Mouse (Mus musculus) G1E (cell line): ENCODE measurements around the gene Slc2a1. TPM values are rescaled to one million over a fixed set of nuclear protein-coding genes. Genes with fewer than 3 reads are reported as not detected.

ENCODE experiments used
- ATAC-seq: 2 replicates; pipeline ENCODE4 v1.8.0; 2016; ENCODE audit warnings: mild to moderate bottlenecking; ENCODE audit not compliant: insufficient number of reproducible peaks, poor library complexity, low FRiP score, severe bottlenecking; ENCODE audit errors: extremely low read depth
- DNase-seq: peaks from one replicate; pipeline ENCODE4 v3.0.0; 2012; ENCODE audit warnings: low spot score
- H3K27me3 ChIP-seq: 2 replicates; pipeline ENCODE4 v1.6.1; 2012; ENCODE audit warnings: mild to moderate bottlenecking, low read length, inconsistent platforms; ENCODE audit not compliant: insufficient read depth
- H3K36me3 ChIP-seq: replicated peaks from 2 replicates; pipeline ENCODE3; 2012; ENCODE audit warnings: mild to moderate bottlenecking, inconsistent platforms
- H3K4me1 ChIP-seq: 2 replicates; pipeline ENCODE4 v1.6.1; 2012; ENCODE audit warnings: low read depth, low read length, inconsistent platforms, mixed read lengths; ENCODE audit not compliant: insufficient read depth
- H3K4me3 ChIP-seq: 2 replicates; pipeline ENCODE4 v1.5.1; 2012; ENCODE audit warnings: low read depth, mild to moderate bottlenecking, inconsistent platforms, low read length, moderate library complexity, mixed read lengths
- H3K9me3 ChIP-seq: replicated peaks from 2 replicates; pipeline ENCODE4 v1.6.1; 2012; ENCODE audit warnings: inconsistent platforms
- CTCF ChIP-seq: IDR thresholded peaks from 2 replicates; pipeline ENCODE4 v1.5.1; 2012; ENCODE audit warnings: low read depth, low read length, inconsistent platforms, mixed read lengths
- GATA1 ChIP-seq: IDR thresholded peaks from 2 replicates; pipeline ENCODE4 v1.6.1; 2012; ENCODE audit warnings: borderline replicate concordance, low read length, inconsistent platforms, mixed read lengths
- GATA2 ChIP-seq: IDR thresholded peaks from 2 replicates; pipeline ENCODE4 v1.6.1; 2012; ENCODE audit warnings: low read depth, low read length, inconsistent platforms, borderline replicate concordance
- POLR2AphosphoS5 ChIP-seq: IDR thresholded peaks from 2 replicates; pipeline ENCODE4 v1.6.1; 2012; ENCODE audit warnings: low read depth, low read length, inconsistent platforms; ENCODE audit not compliant: insufficient replicate concordance
- TAL1 ChIP-seq: conservative IDR thresholded peaks from 2 replicates; pipeline ENCODE4 v1.6.1; 2012; ENCODE audit warnings: low read depth, low read length, inconsistent platforms, mixed read lengths
- polyA plus RNA-seq: library from polyadenylated mRNA; stranded (reverse); fragments of >175 nt; gene quantifications from 2 replicates; pipeline ENCODE4 v1.2.3, GENCODE M21; 2012
- total RNA-seq, 2 experiments: library from RNA; stranded (forward) in 1 of 2; stranded (reverse) in 1 of 2; fragments of 200-1000 nt in 1 of 2; fragments of >200 nt in 1 of 2; fragmentation: Nextera tagmentation in 1 of 2; gene quantifications; 2 replicates each; pipeline ENCODE4 v1.2.3; 2014 to 2017

Slc2a1 gene
- total and polyA plus RNA-seq, 3 experiments = 85.2 to 173 (median 165) TPM

GRCm38 (mm10) chr4:119120095-119120494 lies 11.6 kb downstream of the Slc2a1 start:
- no peaks in the 10 kb centered on the region for H3K27me3 ChIP-seq
- peaks cover 99% of the 10 kb centered on the region for H3K4me1 ChIP-seq
- no peak overlapping the region for H3K4me3 ChIP-seq
- no peak for TF ChIP-seq CTCF
- no peak for TF ChIP-seq GATA1
- no peak for TF ChIP-seq TAL1
- no peak for TF ChIP-seq POLR2AphosphoS5
- no peak for TF ChIP-seq GATA2
- H3K9me3 ChIP-seq = no peaks in the 10 kb centered on the region
- ATAC-seq = no peak
- peaks cover 96% of the 10 kb centered on the region for H3K36me3 ChIP-seq
- no peak for DNase-seq

GRCm38 (mm10) chr4:119121249-119121648 lies 12.7 kb downstream of the Slc2a1 start:
- TF ChIP-seq GATA1 (no peak), TAL1 (no peak), CTCF (no peak)
- ATAC-seq = no peak
- H3K36me3 ChIP-seq = peaks cover 96% of the 10 kb centered on the region

GRCm38 (mm10) chr4:119124771-119125273 lies 16.3 kb downstream of the Slc2a1 start:
- no peaks in the 10 kb centered on the region for H3K9me3 ChIP-seq
- ATAC-seq = no peak
- peaks cover 100% of the 10 kb centered on the region for H3K36me3 ChIP-seq
- no peak overlapping the region for H3K4me3 ChIP-seq
- TF ChIP-seq GATA2 (no peak), CTCF (no peak), POLR2AphosphoS5 (no peak), TAL1 (no peak), GATA1 (no peak)
- peaks cover 90% of the 10 kb centered on the region for H3K4me1 ChIP-seq
- no peaks in the 10 kb centered on the region for H3K27me3 ChIP-seq
- DNase-seq = no peak

More at GRCm38 (mm10) chr4:119121249-119121648, 12.7 kb downstream of the Slc2a1 start:
- Histone ChIP-seq H3K9me3 (no peaks in the 10 kb centered on the region), H3K27me3 (no peaks in the 10 kb centered on the region), H3K4me1 (peaks cover 99% of the 10 kb centered on the region), H3K4me3 (no peak overlapping the region)
- no peak for DNase-seq

DNA sequence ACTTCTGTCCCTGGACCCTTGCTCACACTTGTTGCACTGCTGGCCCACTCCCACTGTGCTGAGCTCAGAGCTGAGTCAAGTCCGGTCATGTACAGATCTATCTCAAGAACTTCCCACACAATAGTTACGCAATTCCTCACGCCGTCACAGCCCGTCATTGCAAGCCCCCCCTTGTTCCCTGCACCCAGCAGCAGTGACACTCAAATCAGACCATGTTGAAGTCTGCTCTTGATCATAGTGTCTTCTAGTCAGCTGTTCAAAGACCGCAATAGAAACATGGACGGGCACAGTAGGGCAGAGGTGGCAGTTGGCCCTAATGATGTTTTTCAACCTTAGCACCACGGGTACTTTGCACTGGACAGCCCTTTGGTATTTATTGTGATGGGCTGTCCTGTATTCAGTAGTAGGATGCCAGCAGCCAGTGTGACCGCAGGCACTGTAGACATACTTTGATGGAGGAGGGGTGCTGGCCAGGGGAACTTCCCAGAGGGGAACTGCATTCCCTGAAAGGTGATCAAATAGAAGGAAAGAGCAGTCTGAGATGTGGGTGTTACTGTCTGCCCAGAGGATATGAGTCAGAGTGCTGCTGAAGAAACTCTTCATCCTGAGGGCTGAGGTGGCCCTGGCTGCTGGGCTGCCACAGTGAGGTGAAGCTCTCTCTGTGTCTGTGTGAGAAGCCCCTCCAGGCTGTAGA lies 17.2 kb downstream of the Slc2a1 start:
- Histone ChIP-seq H3K36me3 (peaks cover 100% of the 10 kb centered on the region), H3K4me1 (peaks cover 86% of the 10 kb centered on the region), H3K4me3 (no peak overlapping the region; the same call in 1 of the 2 replicates), H3K9me3 (no peaks in the 10 kb centered on the region), H3K27me3 (no peaks in the 10 kb centered on the region)
- no peak for TF ChIP-seq GATA1
- DNase-seq (no peak), ATAC-seq (no peak)

DNA sequence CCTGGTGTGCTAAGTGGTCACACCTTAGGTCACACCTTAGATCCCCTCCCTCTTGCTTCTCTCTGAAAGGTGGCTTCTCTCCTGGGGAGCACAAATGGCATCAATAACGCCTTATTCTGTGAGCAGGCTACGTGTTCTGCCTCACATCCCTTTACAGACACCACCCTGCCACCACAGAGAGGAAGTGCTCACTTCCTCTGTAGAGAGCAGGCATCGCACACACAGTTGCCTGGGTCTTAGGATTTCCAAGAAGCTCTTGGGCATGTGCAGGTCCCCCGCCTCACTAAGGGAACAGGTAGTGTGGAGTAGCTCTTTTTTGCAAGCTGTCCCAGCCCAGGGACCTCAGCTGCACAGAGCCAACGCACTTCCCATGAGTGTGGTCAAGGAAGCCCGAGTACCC lies 18.7 kb downstream of the Slc2a1 start:
- no peak overlapping the region; the same call in 1 of the 2 replicates for H3K4me3 ChIP-seq
- DNase-seq (peak; percentile 42), ATAC-seq (peak; percentile 82)
- peaks cover 100% of the 10 kb centered on the region for H3K36me3 ChIP-seq
- peaks cover 84% of the 10 kb centered on the region for H3K4me1 ChIP-seq
- no peaks in the 10 kb centered on the region for H3K27me3 ChIP-seq
- TF ChIP-seq CTCF = no peak
- no peak for TF ChIP-seq GATA2
- TF ChIP-seq TAL1 = no peak
- TF ChIP-seq POLR2AphosphoS5 = no peak
- TF ChIP-seq GATA1 = no peak
- H3K9me3 ChIP-seq = no peaks in the 10 kb centered on the region

GRCm38 (mm10) chr4:119128547-119128946 lies 20.0 kb downstream of the Slc2a1 start:
- no peak overlapping the region for H3K4me3 ChIP-seq
- no peak for ATAC-seq
- no peak for DNase-seq
- no peak for TF ChIP-seq POLR2AphosphoS5
- no peak for TF ChIP-seq GATA1
- TF ChIP-seq TAL1 = no peak
- TF ChIP-seq GATA2 = no peak
- no peak for TF ChIP-seq CTCF
- H3K36me3 ChIP-seq = peaks cover 100% of the 10 kb centered on the region
- H3K4me1 ChIP-seq = peaks cover 84% of the 10 kb centered on the region
- H3K27me3 ChIP-seq = no peaks in the 10 kb centered on the region
- no peaks in the 10 kb centered on the region for H3K9me3 ChIP-seq

- no peak for DNase-seq
- peaks cover 84% of the 10 kb centered on the region for H3K4me1 ChIP-seq
- TF ChIP-seq GATA1 (no peak), POLR2AphosphoS5 (no peak), TAL1 (no peak), GATA2 (no peak)
- no peak for ATAC-seq
- no peaks in the 10 kb centered on the region for H3K27me3 ChIP-seq
- H3K4me3 ChIP-seq = no peak overlapping the region
- H3K36me3 ChIP-seq = peaks cover 100% of the 10 kb centered on the region
- no peaks in the 10 kb centered on the region for H3K9me3 ChIP-seq
Observed at GRCm38 (mm10) chr4:119129096-119129495, 20.6 kb downstream of the Slc2a1 start.
